Mouse (Mus musculus) ES-Bruce4 (cell line): ENCODE data around the gene Prr5.

Experiments used
- CTCF ChIP-seq: IDR thresholded peaks from one replicate; pipeline ENCODE4 v1.8.1; 2011; ENCODE audit warnings: low read depth, low read length
- POLR2A ChIP-seq: IDR thresholded peaks from one replicate; pipeline ENCODE4 v1.8.1; 2011; ENCODE audit warnings: low read length; ENCODE audit not compliant: insufficient read depth

GRCm38 (mm10) chr15:84641127-84641526 is 28.3 kb upstream of the Prr5 start:
- TF ChIP-seq CTCF: no peak
- no peak for TF ChIP-seq POLR2A
